Mouse (Mus musculus) adrenal gland, adult 18-20 months (tissue): ENCODE measurements around the gene Tac2. TPM values are rescaled to one million over a fixed set of nuclear protein-coding genes. Genes with fewer than 3 reads are reported as not detected.

Source experiments
- DNase-seq, 2 experiments: peaks; one replicate each; pipeline ENCODE4 v3.0.0; 2021 to 2022; ENCODE audit warnings: low spot score in 2 of 2
- total RNA-seq, 2 experiments: library from RNA; stranded (reverse); gene quantifications; 1 replicate in 1 of 2; 2 replicates in 1 of 2; pipeline ENCODE4 v1.2.3; 2021

The Tac2 gene
- total RNA-seq, 2 experiments from 2014 or later = not detected

- no peak for DNase-seq
These were observed 2.4 kb upstream of the Tac2 start for GRCm38 (mm10) chr10:127721671-127722418.

- no peak for DNase-seq
These were observed 858 bp downstream of the Tac2 start for GRCm38 (mm10) chr10:127725136-127725535.

- no peak for DNase-seq
These were observed 4.2 kb downstream of the Tac2 start for GRCm38 (mm10) chr10:127728437-127728836.

GRCm38 (mm10) chr10:127730285-127730932 is 6.1 kb downstream of the Tac2 start:
- DNase-seq = no peak

GRCm38 (mm10) chr10:127730933-127731310 is 6.6 kb downstream of the Tac2 start:
- DNase-seq = no peak

- DNase-seq = no peak
These were observed 7.1 kb downstream of the Tac2 start for GRCm38 (mm10) chr10:127731397-127731796.

DNA sequence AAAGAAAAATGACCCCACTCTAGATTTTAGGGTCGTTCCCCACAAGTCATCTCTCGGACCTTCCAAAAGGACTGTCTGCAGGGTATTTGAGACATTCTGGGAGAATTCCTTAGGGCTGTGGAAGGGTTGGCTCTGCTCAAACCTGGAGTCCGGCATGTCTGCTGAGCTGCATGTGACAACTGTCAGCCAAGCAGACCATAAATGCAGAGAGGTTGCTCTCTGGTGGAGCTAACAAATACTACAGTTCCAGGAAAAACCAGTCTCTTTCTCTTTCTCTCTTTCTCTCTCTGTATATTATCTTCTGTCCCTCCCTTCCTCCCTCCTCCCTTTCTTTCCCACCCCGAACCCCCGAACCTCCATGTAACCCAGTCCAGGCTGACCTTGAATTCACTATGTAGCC is 10.2 kb downstream of the Tac2 start:
- DNase-seq = no peak

- DNase-seq = no peak
These were observed 12.0 kb downstream of the Tac2 start for GRCm38 (mm10) chr10:127736266-127736665.

GRCm38 (mm10) chr10:127736916-127737315 is 12.6 kb downstream of the Tac2 start:
- DNase-seq = no peak

DNA sequence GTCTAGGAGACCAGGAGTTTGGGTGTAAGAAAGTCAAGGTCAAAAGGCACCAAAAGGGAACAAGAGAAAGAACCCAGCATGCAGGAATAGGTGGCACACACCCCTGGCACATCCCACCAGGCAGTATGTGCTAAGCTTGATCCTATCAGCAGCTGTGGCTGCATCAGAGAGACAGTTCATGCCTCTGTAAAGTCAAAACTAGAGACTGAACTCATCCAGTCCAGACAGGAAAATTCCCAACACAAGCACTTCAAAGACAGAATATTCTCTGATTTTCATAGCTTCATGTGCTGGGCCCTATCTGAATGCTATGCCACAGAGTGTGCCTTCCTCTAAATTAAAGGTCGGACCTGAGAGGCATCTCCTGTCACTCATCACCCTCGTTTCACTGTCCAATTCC is 13.3 kb downstream of the Tac2 start:
- no peak for DNase-seq

DNA sequence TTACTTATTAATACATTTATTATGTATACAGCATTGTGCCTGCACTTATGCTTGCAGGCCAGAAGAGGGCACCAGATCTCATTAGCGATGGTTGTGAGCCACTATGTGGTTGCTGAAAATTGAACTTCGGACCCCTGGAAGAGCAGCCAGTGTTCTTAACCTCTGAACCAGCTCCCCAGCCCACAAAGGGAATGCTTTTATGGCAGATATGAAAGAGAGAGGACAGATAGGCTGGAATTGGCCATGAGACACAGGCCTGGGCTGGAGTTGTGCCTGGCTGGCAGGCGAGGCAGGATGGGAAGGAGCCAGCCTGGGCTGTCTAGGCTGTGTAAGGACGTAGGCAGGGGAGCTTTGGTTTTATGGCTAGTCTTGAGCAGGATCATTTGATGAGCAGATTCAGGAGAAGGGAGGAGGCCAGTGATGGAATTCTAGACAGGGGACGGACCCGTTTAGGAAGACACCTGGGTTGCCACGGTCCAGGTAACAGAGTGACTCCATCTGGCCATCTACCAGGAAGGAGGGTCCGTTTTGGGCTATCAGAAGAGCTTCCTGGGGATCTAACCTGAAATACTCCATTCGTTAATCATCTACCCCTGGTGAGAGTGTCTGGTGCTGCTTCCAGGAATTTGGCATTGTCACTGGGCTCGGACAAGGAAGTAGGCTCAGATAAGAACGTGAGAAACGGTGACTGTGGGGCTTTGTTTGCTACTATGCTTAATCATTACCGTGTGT is 14.0 kb downstream of the Tac2 start:
- DNase-seq = no peak

DNA sequence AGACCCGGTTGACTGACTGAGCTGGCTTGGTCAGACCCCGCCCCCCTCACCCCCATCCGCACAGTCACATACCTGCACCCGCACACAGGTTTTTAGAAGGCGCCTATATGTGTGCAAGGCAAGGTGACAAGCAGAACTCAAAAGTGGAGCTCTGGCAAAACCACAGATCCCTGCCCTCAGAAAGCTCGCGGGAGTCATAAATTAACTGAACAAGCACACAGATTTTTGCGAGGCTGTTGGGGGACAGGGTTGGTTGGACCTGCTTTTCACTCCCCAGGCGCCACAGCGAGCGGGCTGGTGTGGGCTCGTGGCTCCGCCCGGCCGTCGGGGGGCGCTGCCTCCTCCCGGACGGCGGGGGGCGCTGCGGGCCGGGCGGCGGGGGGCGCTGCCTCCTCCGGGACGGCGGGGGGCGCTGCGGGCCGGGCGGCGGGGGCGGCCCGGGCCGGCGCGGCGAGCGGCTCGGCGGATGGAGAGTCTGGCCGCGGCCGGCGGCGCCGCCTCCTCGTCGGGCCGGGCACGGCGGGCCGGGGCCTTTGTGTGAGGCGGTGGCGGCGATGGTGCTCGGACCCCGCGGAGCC is 14.9 kb downstream of the Tac2 start, which contains the start of gene Zbtb39:
Gene Zbtb39 (plus strand): TSS at position 456 of the 578 bp plus-strand sequence.
- peak; percentile 87 to 91 for DNase-seq

- no peak for DNase-seq
These were observed 15.4 kb downstream of the Tac2 start for GRCm38 (mm10) chr10:127739661-127740161.

DNA sequence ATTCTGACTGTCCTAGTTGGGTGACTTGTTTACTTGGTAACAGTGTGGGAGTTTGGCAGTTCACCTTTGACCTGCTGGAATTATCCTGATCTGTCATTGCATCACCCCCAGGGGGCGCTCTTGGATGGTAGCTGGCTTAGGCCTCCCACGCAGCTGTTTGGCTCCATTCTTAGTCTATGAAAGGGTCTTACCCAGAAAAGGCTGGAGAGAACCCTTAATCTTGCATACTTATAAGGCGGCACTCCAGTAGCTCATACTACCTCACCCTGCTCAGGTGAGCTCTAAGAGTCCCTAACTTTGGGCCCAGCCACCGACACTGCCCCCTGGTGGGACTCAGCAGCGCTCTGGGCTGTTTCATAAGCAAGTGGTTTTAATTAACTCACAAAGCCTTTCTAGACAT is 20.4 kb downstream of the Tac2 start:
- DNase-seq = peak; percentile 68 to 72

DNA sequence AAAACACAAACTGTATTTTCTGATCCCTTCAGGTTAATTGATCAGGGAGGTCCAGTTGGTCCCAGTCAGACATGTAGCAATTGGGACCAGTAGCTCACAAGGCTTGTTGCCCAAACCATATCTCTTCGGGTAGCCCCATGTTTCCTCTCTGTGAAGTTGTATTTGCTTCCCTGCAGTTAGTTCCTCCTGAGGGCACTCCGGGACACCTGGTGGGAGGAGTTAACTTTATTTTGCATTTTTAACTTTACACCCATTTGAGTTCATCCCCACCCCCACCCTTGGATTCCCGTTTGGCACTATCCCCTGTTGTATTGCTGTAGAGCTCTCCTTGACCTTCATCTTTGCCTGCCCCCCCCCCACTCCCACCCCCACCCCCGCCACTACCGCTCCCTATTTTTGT is 21.6 kb downstream of the Tac2 start:
- no peak for DNase-seq

- no peak for DNase-seq
These were observed 23.0 kb downstream of the Tac2 start for GRCm38 (mm10) chr10:127747254-127747653.

- DNase-seq = peak; percentile 46 to 56
These were observed 24.8 kb downstream of the Tac2 start for GRCm38 (mm10) chr10:127748847-127749612.

- no peak for DNase-seq
These were observed 26.0 kb downstream of the Tac2 start for GRCm38 (mm10) chr10:127750136-127750777.

DNA sequence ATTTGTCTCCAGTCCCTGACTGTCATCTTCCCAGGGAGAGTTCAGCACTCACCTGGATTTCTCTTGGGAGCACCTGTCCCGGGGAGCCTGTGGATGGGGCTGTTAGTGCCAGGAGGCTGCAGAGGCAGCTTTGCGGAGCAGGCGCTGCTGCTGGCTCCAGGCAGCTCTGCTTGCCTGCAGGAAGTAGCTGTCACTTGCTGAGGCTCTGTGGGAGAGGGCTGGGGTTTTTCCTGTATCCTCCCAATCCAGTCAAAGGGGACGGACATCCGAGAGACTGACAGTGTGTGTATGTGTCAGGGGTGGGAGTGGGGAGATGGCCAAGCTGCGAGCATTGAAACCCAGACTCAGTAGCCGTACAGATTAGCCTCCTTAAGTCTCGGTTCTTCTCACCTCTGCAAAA is 27.3 kb downstream of the Tac2 start, which contains the start of gene Gpr182:
Gene Gpr182 (minus strand): TSS at position 185 of the 400 bp plus-strand sequence.
- no peak for DNase-seq

DNA sequence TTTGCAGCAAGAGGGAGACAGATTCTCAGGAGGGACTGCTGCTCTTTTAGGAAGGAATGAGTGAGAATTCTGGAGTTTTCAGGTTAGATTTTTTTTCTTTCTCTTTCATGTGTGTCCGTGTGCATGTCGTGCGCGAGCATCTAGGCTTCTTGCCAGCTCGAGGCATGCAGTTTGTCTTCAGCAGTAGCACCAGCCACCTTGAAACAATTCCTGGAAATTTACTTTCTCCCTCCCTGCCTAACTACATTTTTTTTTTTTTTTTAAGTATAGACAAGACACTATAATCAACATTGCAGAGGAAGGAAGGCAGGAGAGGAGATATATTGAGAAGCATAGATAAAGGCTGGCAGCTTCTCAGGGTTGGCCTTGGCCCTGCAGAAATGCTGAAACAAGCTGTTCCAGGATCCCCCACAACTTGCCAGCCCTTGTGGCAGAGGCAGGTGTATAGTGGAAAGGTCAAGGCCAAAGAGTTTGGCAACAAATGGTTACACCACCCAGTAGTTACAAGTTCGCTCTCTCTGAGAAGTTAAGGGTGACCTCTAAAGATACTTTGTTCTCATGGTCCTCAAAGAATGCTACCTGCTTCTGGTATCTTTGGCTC is 30.4 kb downstream of the Tac2 start:
- DNase-seq = peak in 1 of 2 experiments; percentile 38
